Mouse (Mus musculus) lung, postnatal 0 days (tissue): ENCODE measurements around the gene Phf7. TPM values are rescaled to one million over a fixed set of nuclear protein-coding genes. Genes with fewer than 3 reads are reported as not detected.

Experiments
- ATAC-seq: fragments of 200-750 bp; cut with Nextera tagmentation; 2 replicates; pipeline ENCODE4 v1.8.0; 2017; ENCODE audit warnings: moderate library complexity
- DNase-seq: peaks from one replicate; pipeline ENCODE4 v3.0.0-alpha.2; 2016; ENCODE audit warnings: low spot score
- H3K27ac ChIP-seq: fragments of 300-500 bp; sonication (generic); 2 replicates; pipeline ENCODE4 v1.5.1; 2014; ENCODE audit warnings: antibody characterized with exemption, mild to moderate bottlenecking, low read length, mixed read lengths
- H3K27me3 ChIP-seq: fragments of 300-500 bp; sonication (generic); replicated peaks from 2 replicates; pipeline ENCODE4 v1.6.1; 2014; ENCODE audit warnings: low read length, mixed read lengths; ENCODE audit not compliant: insufficient read depth
- H3K36me3 ChIP-seq: fragments of 300-500 bp; sonication (generic); 2 replicates; pipeline ENCODE4 v1.6.1; 2014; ENCODE audit warnings: low read length, mixed read lengths; ENCODE audit not compliant: insufficient read depth
- H3K4me1 ChIP-seq: fragments of 300-500 bp; sonication (generic); 2 replicates; pipeline ENCODE4 v1.6.1; 2014; ENCODE audit warnings: antibody characterized with exemption, low read depth, low read length, mixed read lengths; ENCODE audit not compliant: insufficient read depth
- H3K4me2 ChIP-seq: fragments of 300-500 bp; sonication (generic); replicated peaks from 2 replicates; pipeline ENCODE4 v1.6.1; 2014; ENCODE audit warnings: low read depth, mild to moderate bottlenecking, low read length, moderate library complexity, mixed read lengths
- H3K4me3 ChIP-seq: fragments of 300-500 bp; sonication (generic); 2 replicates; pipeline ENCODE4 v1.5.1; 2014; ENCODE audit warnings: low read depth, low read length
- H3K9ac ChIP-seq: fragments of 300-500 bp; sonication (generic); replicated peaks from 2 replicates; pipeline ENCODE4 v1.6.1; 2014; ENCODE audit warnings: low read depth, mild to moderate bottlenecking
- H3K9me3 ChIP-seq: fragments of 300-500 bp; sonication (generic); 2 replicates; pipeline ENCODE4 v1.6.1; 2016; ENCODE audit warnings: low read length, mixed read lengths
- CTCF ChIP-seq: IDR thresholded peaks from 2 replicates; pipeline ENCODE4 v1.5.1; 2016; ENCODE audit warnings: antibody characterized with exemption, mild to moderate bottlenecking
- EP300 ChIP-seq: IDR thresholded peaks from 2 replicates; pipeline ENCODE4 v1.6.1; 2016; ENCODE audit warnings: antibody characterized with exemption, mild to moderate bottlenecking, control low read depth
- WGBS: fragments of 180-500 bp; shearing (Covaris S2); extraction: QIAGEN DNeasy Blood & Tissue Kit; methylation state at CpG from one replicate; pipeline ENCODE4 v1.1.7; 2014; 5-methylcytosine and 5-hydroxymethylcytosine counted together
- polyA plus RNA-seq: library from polyadenylated mRNA; unstranded; fragments of >200 nt; fragmentation: Nextera tagmentation; extraction: Ambion mirVana; gene quantifications from 2 replicates; pipeline ENCODE4 v1.2.1, GENCODE M21; 2015

The Phf7 gene
- polyA plus RNA-seq, 1 experiment from 2014 or later = 18.8 TPM

GRCm38 (mm10) chr14:31197547-31198516 lies 53.3 kb downstream of the Phf7 start:
- DNase-seq (peak; percentile 91), ATAC-seq (peak; percentile 69)
- Histone ChIP-seq H3K9ac (no peak overlapping the region), H3K27me3 (no peaks in the 10 kb centered on the region), H3K9me3 (no peaks in the 10 kb centered on the region), H3K4me1 (peaks cover 21% of the 10 kb centered on the region; the same call in 1 of the 2 replicates), H3K27ac (peak overlapping the region; percentile 68), H3K4me2 (peak overlapping the region; percentile 27; the same call in 1 of the 2 replicates), H3K36me3 (peaks cover 4% of the 10 kb centered on the region; the same call in 1 of the 2 replicates), H3K4me3 (no peak overlapping the region)
- WGBS = 35% methylated on average over 16 of the region's 16 CpGs
- peak; percentile 76 for TF ChIP-seq EP300
- TF ChIP-seq CTCF = no peak

- H3K27me3 ChIP-seq = no peaks in the 10 kb centered on the region
- no peak overlapping the region for H3K9ac ChIP-seq
- no peak overlapping the region for H3K4me2 ChIP-seq
- no peak overlapping the region for H3K4me3 ChIP-seq
- H3K9me3 ChIP-seq = no peaks in the 10 kb centered on the region
- DNase-seq (peak; percentile 63), ATAC-seq (no peak)
- H3K36me3 ChIP-seq = peaks cover 8% of the 10 kb centered on the region; the same call in 1 of the 2 replicates
- peak; percentile 76 for TF ChIP-seq CTCF
- TF ChIP-seq EP300 = no peak
- peak overlapping the region; percentile 84 for H3K27ac ChIP-seq
- H3K4me1 ChIP-seq = peaks cover 21% of the 10 kb centered on the region; the same call in 1 of the 2 replicates
Measured at GRCm38 (mm10) chr14:31195968-31196367, 55.1 kb downstream of the Phf7 start.

DNA sequence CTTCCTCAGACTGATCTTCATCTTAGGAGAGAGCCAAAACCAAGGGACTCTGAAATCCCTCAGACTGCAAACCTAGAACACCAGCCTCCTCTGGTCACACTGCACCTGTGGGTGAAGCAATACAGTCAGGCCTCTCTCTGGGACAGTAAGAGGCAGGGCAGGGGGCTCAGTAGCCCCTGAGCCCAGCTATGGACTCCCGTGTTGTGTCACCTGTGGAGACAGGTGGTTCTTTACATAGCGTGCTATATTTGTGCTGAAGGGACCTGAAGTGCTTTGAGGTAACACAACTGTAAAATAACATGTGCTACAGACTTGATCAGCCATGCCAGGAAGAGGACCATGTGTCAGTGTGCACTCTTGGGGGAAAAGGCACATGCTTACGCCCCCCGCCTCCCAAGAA lies 55.6 kb downstream of the Phf7 start:
- no peak overlapping the region for H3K4me3 ChIP-seq
- H3K9ac ChIP-seq = no peak overlapping the region
- peak overlapping the region; percentile 84 for H3K27ac ChIP-seq
- H3K4me1 ChIP-seq = peaks cover 21% of the 10 kb centered on the region; the same call in 1 of the 2 replicates
- no peaks in the 10 kb centered on the region for H3K27me3 ChIP-seq
- H3K36me3 ChIP-seq = peaks cover 11% of the 10 kb centered on the region; the same call in 1 of the 2 replicates
- no peak for ATAC-seq
- 87% methylated on average over 4 of the region's 4 CpGs for WGBS
- H3K9me3 ChIP-seq = no peaks in the 10 kb centered on the region
- DNase-seq = no peak
- H3K4me2 ChIP-seq = peak overlapping the region; percentile 27
- TF ChIP-seq EP300 (no peak), CTCF (no peak)

GRCm38 (mm10) chr14:31194891-31195513 lies 56.1 kb downstream of the Phf7 start:
- Histone ChIP-seq H3K9ac (no peak overlapping the region), H3K36me3 (peaks cover 17% of the 10 kb centered on the region), H3K4me1 (peaks cover 16% of the 10 kb centered on the region; the same call in 1 of the 2 replicates), H3K4me2 (peak overlapping the region; percentile 27), H3K4me3 (no peak overlapping the region), H3K27me3 (no peaks in the 10 kb centered on the region), H3K27ac (peak overlapping the region; percentile 84), H3K9me3 (no peaks in the 10 kb centered on the region)
- 31% methylated on average over 14 of the region's 14 CpGs for WGBS
- DNase-seq = peak; percentile 92
- peak; percentile 77 for ATAC-seq
- TF ChIP-seq CTCF = no peak
- peak; percentile 77 for TF ChIP-seq EP300

- no peak overlapping the region for H3K4me3 ChIP-seq
- H3K4me2 ChIP-seq = peak overlapping the region; percentile 27; the same call in 1 of the 2 replicates
- H3K4me1 ChIP-seq = peaks cover 18% of the 10 kb centered on the region; the same call in 1 of the 2 replicates
- no peak for DNase-seq
- peak overlapping the region; percentile 84 for H3K27ac ChIP-seq
- peaks cover 20% of the 10 kb centered on the region for H3K36me3 ChIP-seq
- no peaks in the 10 kb centered on the region for H3K9me3 ChIP-seq
- TF ChIP-seq CTCF (no peak), EP300 (no peak)
- no peak overlapping the region for H3K9ac ChIP-seq
- ATAC-seq = peak; percentile 25; the same call in 1 of the 2 replicates
- 52% methylated on average over 2 of the region's 2 CpGs for WGBS
- no peaks in the 10 kb centered on the region for H3K27me3 ChIP-seq
Measured at GRCm38 (mm10) chr14:31194441-31194840, 56.7 kb downstream of the Phf7 start.

DNA sequence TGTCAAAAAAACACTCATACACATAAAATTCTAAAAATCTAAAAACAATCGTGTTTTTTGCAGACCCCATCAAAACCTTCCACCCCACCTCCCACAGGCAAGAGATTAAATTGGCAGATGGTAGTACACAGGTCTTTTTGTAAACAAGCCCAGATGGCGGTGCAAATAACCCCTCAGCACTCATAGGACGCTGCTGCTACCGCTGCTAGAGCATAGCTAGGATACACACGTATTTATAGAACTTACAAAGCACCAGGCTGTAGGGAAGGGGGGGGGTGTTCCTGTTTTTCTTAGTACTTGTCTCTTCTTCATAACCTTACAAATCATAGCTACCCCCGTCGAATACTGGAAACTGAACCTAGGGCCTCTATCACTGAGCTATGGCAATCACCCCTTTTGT lies 57.3 kb downstream of the Phf7 start:
- ATAC-seq (no peak), DNase-seq (no peak)
- Histone ChIP-seq H3K9me3 (no peaks in the 10 kb centered on the region), H3K27me3 (no peaks in the 10 kb centered on the region), H3K4me1 (peaks cover 24% of the 10 kb centered on the region; the same call in 1 of the 2 replicates), H3K4me2 (no peak overlapping the region), H3K4me3 (no peak overlapping the region), H3K9ac (no peak overlapping the region), H3K36me3 (peaks cover 26% of the 10 kb centered on the region), H3K27ac (peak overlapping the region; percentile 44)
- TF ChIP-seq CTCF = no peak
- no peak for TF ChIP-seq EP300
- 55% methylated on average over 7 of the region's 7 CpGs for WGBS
